Mouse (Mus musculus): ENCODE data around the gene Ovol2. TPM values are rescaled to one million over a fixed set of nuclear protein-coding genes. Genes with fewer than 3 reads are reported as not detected.

Ovol2 gene
- total RNA-seq, 2 experiments from 2014 or later = 0.35 to 0.91 TPM

- no peak for DNase-seq (ENCODE audit: low spot score in 2 of 2)
Measured at GRCm38 (mm10) chr2:144329451-144329850, 2.5 kb downstream of the Ovol2 start.

DNA sequence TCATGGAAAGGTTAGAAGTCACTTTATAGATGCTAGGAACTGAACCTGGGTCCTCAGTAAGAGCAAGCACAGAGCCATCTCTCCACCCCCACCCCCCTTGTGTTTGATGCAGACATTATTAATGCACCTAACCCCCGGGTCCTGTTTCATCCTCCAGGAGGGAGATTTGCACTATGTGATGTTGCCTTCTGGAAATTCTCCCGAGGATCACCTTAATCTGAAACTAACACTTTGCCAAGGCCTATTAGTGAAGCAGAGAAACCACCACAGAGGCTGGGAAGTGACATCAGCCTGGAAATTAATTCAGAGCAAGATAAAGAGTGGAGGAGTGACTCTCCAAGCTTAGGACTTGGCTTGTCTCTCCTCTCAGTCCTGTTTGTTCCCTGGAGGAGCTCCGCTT lies 7.7 kb downstream of the Ovol2 start:
- no peak for DNase-seq (ENCODE audit: low spot score in 2 of 2)

GRCm38 (mm10) chr2:144311372-144311771 lies 20.6 kb downstream of the Ovol2 start:
- DNase-seq (ENCODE audit: low spot score in 2 of 2) = no peak

DNA sequence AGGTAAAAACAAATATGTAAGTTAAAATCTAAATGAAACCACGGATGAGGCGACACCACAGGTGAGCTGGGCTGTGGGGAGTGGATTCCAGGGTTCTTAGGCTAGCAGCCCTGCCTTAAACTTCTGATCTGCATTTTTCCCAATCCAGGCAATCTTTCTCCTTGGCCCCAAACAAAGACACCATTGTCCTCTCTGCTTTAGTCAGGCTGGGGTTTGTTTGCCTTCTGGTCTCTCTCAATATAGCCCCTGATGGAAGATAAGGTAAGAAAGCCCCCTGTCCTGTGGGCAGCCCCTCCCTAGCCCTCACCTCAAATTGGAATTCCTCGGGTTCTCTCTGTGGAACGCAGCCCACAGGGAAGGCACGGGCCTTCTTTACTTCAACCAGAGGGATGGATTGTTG lies 21.7 kb downstream of the Ovol2 start:
- DNase-seq (ENCODE audit: low spot score in 2 of 2) = no peak

- no peak for DNase-seq (ENCODE audit: low spot score in 2 of 2)
Measured at GRCm38 (mm10) chr2:144308561-144308960, 23.4 kb downstream of the Ovol2 start.

DNA sequence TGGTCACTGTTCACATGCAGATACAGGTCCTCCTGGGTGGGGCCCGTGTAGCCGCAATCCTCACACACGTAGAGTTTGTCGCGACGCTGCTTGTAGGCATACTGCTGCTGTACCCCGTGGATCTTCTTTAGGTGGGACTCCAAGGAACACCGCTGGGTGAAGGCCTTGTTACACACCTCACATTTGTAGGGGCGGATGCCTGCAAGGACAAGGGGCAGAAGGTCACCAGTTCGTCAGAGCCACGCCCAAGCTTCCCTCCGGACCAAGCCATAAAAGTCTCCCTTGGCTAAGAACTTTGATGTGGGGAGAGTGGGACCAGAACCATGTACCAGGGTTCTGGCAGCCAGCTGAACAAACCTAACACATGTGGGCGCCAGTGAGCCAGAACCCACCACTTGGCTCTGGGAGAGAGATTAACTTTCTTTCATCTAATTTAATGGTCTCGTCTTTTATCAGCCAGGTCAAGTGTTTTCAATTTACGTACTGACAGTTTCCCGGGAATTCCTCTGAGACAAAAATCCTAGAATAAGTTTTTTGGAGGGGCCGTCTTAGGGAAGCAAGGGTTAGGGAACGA lies 26.1 kb downstream of the Ovol2 start:
- DNase-seq (ENCODE audit: low spot score in 2 of 2) = no peak

- DNase-seq (ENCODE audit: low spot score in 2 of 2) = no peak
Measured at GRCm38 (mm10) chr2:144301101-144301500, 30.8 kb downstream of the Ovol2 start.

GRCm38 (mm10) chr2:144299749-144300669 lies 31.9 kb downstream of the Ovol2 start:
- DNase-seq (ENCODE audit: low spot score in 2 of 2) = peak in 1 of 2 experiments; percentile 37

- DNase-seq (ENCODE audit: low spot score in 2 of 2) = no peak
Measured at GRCm38 (mm10) chr2:144295145-144295735, 36.7 kb downstream of the Ovol2 start.

DNA sequence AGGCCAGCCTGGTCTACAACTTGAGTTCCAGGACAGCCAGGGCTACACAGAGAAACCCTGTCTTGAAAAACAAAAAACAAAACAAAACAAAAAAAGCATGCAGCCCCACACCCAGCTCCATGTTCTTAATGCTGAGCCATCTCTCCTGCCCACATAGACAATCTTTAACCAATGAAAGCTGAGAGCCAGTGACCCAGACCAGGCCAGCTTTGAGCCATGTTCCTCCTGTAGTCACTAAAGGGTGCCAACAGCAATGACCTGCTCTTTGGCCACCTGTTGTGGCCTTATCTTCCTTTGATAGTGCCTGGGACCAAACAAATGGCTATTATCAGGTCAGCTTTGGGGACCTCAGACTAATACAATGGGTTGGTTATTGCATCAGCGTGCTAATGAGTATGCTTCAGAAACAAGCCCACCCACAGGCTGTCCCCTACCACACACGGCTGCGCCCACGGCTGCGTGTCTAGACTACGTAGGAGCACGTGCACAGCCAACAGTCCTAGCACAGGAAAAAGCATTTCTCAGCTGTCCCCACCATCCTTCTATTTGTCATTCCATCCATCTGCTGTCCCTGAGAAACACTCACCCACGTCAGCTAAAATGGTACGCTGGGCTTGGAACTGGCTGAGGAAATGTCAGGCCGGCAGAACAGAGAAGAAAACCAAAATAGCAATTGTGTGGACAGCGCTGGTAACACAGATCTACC lies 40.2 kb downstream of the Ovol2 start:
- peak; percentile 29 to 62 for DNase-seq (ENCODE audit: low spot score in 2 of 2)

GRCm38 (mm10) chr2:144290321-144290720 lies 41.6 kb downstream of the Ovol2 start:
- DNase-seq (ENCODE audit: low spot score in 2 of 2) = no peak

- no peak for DNase-seq (ENCODE audit: low spot score in 2 of 2)
Measured at GRCm38 (mm10) chr2:144281417-144281816, 50.5 kb downstream of the Ovol2 start.

DNA sequence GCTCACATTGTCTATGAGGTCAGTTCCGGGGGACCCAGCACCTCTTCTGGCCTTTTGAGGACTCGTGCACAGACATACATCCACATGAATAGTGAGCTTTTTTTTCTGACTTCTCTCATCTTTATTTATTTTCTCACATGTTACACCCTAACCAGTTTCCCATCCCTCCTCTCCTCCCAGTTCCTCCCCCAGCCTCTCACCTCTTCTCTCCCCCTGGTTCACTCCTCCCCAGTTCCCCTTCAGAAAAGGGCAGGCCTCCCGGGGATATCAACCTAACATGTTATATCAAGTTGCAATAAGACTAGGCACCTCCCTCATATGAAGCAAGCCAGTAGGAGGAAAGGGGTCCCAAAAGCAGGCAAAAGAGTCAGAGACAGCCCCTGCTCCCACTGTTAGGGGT lies 51.4 kb downstream of the Ovol2 start:
- no peak for DNase-seq (ENCODE audit: low spot score in 2 of 2)

GRCm38 (mm10) chr2:144279742-144280141 lies 52.2 kb downstream of the Ovol2 start:
- no peak for DNase-seq (ENCODE audit: low spot score in 2 of 2)

DNA sequence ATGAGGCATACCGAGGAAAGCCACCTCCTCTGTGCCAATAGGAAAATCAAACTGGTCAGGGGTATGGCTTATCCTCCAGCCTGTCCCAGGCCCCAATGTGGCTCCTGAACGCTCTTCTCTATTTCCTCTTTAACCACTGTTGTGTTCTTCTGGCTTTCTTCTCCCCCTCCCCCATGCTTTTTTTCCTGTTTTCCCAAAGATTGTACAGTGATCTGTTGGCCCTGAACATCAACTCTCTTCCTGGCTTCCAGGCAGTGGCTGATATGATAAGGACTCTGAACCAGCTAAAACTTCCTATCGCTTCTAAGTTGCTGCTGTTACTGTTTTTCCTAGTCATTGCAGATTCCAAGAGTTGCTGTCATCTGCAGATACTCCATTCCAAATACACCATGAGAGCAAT lies 55.1 kb downstream of the Ovol2 start:
- DNase-seq (ENCODE audit: low spot score in 2 of 2) = no peak

DNA sequence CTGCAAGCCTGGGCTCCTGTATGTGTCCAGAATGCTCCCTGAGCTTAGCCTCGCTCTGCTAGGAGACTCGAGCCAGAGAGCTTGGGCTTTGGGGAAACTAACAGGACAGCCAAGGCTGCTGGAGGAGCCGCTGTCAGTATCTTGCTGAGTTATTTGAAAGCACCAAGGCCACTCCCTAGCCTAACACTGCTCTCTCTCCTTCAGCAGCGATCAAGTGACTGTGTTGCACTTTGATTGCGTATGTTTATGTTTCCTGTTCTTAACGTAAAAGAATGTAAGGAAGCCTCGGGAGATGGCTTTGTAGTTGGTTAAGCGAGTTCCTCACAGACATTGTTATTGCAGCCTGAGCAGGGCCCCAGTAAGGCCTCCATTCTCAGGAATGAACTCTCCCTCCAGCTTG lies 57.2 kb downstream of the Ovol2 start:
- no peak for DNase-seq (ENCODE audit: low spot score in 2 of 2)

DNA sequence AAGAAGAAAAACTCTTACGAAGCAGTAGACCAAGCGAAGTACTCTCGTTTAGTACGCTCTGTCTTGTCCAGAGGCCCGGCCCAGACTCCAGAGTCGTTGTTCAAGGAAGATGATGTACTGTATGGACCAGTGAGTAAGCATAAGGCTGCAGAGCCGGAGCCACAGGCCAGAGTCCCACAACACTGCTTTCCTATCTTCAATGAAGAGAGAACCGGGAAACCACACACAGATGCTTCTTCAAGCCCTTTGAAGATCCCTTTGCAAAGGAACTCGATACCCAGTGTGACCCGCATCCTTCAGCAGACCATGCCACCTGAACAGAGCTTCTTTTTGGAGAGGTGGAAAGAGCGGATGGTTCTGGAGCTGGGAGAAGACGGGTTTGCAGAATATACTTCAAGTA lies 59.9 kb downstream of the Ovol2 start:
- DNase-seq (ENCODE audit: low spot score in 2 of 2) = no peak

DNA sequence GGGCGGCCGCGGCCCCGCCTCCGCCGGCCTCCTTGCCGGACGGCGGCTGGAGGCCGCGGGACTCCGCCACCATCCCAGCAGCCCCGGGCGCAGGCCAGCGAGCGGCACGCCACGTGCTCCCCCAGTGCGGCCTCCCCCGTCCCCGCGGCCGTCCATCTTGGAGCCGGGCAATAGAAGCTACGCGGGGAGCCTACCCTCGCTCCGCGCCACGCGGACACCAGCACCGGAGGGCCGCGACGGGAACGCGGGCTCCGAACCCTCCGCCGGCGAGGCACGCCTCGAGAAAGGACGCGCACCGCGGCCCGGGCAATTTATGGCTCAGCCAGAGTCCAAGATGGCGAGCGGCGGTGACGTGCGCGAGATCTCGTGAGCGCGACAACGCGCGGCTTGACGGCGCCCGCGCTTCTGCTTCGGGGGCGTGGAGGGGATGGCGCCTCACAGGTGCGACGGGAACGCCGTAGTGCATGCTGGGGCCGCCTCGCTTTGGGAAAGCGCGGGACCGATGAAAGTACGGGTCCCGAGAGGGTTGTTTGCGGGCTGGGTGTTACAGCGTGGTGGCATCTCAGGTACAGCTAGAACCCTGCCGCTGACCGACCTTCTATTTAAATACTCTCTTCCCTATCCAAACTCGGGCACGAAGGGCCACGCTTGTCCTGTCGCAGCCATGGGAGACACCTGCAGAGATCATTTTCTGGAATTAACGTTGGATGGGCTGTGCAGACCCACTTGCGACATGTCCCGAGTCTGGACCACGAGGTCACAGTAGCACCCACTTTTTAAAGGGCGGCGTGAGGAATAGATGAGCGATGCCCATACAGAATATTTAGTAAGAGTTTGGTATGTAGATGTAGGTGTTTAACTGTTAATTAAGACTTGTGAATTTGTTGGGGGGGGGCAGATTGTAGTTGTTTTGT lies 61.2 kb downstream of the Ovol2 start, which contains the start of the genes Mgme1 and Snx5:
Gene Mgme1, plus strand, starts transcription at position 157 of the 914 bp plus-strand sequence.
Gene Snx5, minus strand, starts transcription at position 400 of the 914 bp plus-strand sequence.
- peak; percentile 95 to 97 for DNase-seq (ENCODE audit: low spot score in 2 of 2)

DNA sequence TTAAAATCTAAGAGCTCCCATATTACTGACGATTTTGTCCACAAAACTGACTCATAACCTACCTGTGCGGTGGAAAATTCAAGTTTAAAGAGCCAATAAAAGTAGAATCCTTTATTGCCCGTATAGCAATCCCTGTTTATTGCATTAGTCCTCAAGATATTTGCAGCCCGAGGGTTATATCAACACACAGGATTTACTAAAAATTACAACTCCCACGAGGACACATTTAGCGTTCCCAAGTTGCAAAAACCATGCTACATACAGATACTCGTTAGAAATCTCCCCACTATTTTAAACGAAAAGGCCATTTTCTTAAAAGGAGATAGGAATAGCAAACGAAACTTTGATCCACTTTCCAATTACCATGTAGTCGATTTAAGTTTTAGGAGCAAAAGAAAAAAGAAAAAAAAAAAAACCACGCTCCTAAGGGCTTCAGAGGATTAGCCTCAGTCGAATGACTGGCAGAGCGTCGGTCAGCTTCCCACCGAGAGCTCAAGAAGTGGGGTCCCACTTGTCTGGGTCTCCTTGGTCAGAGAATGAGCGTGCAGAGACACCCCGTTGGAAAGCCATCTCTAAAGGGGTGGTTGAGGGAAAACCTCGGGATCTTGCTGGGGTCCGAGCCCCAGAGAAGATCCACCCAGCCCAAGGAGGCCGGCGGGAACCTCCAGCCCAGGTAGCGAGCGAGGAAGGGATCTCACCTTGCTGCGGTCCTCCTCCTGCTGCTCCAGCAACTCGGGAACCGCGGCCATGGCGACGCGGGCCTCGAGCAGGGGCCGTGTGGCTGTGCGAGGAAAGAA lies 62.1 kb downstream of the Ovol2 start:
- no peak for DNase-seq (ENCODE audit: low spot score in 2 of 2)

GRCm38 (mm10) chr2:144269306-144269650 lies 62.7 kb downstream of the Ovol2 start:
- no peak for DNase-seq (ENCODE audit: low spot score in 2 of 2)

Data from layer of hippocampus, postnatal 14 days (tissue).